9 mouse cellular contexts compared by ENCODE assay signal in the genomic region with DNA sequence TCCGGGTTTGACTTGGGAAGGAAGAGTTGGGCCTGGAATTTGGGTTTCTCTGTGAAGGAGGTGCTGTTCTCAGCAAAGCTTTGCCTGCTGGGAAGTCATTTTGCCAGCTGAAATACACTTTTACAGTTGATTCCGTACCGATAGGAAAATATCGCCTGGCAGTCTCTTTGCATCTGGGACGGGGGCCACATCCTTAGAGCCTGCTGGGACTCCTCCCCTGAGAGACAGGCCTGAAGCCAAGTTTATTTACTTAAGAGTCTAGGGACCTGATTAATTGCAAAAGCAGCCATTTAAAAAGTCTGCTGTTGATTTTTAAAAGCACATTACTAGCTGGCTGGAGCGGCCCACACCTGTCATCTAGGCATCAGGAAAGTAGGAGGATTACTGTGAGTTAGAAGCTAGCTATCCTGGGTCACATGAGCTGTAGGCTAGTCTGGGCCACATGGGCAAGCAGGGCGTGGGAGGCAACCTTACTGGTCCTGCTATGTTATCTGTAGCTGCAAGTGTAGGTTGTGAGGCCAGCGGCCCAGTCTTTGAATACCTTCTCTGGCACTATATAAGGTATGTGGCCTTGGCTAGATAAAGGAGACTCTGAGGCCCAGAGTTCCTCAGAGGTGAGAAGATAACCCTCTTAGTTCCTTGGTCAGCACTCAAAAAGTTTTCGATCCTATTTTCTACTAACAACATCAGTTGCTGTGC. TPM values are rescaled to one million over a fixed set of nuclear protein-coding genes. Genes with fewer than 3 reads are reported as not detected.
A peak's percentile ranks its signal among the peaks of the same experiment; 100 is the strongest.
DNase-seq lines count a peak whose midpoint lies in the region; ATAC-seq and TF ChIP-seq lines count a peak whose summit lies in the region.
"Had no signal": no experiment of that assay in that cellular context is flagged by ENCODE, and none has a peak within 500 bp of the region (broad histone marks: within the 10 kb centered on the region; RNA-seq: fewer than 3 reads in every experiment).

No protein-coding gene starts in this region.

- 35% methylated on average over 9 of the region's 9 CpGs for WGBS in kidney, postnatal 0 days
- WGBS in heart, embryonic 13.5 days: 26% methylated on average over 9 of the region's 9 CpGs
- WGBS in midbrain, postnatal 0 days: 70% methylated on average over 9 of the region's 9 CpGs

- H3K4me3 ChIP-seq in kidney, postnatal 0 days (replicated peaks; ENCODE audit: low read depth, low read length): no peak overlapping the region
- H3K4me3 ChIP-seq in heart, embryonic 13.5 days: no peak overlapping the region
- H3K4me3 ChIP-seq in midbrain, postnatal 0 days (ENCODE audit: low read depth, low read length): no peak overlapping the region
- H3K4me3 ChIP-seq: megakaryocyte, embryonic 14.5 days had no signal

- DNase-seq in kidney, postnatal 0 days (ENCODE audit: low spot score): peak; percentile 49
- no peak for DNase-seq in kidney, adult 18-20 months
- peak; percentile 31 for DNase-seq in embryo, embryonic 10.5 days (ENCODE audit: low spot score)
- no peak for DNase-seq in midbrain, postnatal 0 days (ENCODE audit: low spot score)
- no peak for DNase-seq in left cerebral cortex, adult 9 months (ENCODE audit: low spot score in 2 of 2)

- no peaks in the 10 kb centered on the region for H3K36me3 ChIP-seq in kidney, postnatal 0 days (ENCODE audit: insufficient read depth, low read length)
- no peaks in the 10 kb centered on the region for H3K36me3 ChIP-seq in heart, embryonic 13.5 days
- H3K36me3 ChIP-seq in midbrain, postnatal 0 days (ENCODE audit: insufficient read depth, low read length): no peaks in the 10 kb centered on the region

- ATAC-seq in kidney, postnatal 0 days (replicated peaks; ENCODE audit: low FRiP score, low read depth): no peak
- peak; percentile 52; the same call in 1 of the 2 replicates for ATAC-seq in heart, embryonic 13.5 days (ENCODE audit: extremely low read depth, insufficient number of reproducible peaks, low FRiP score, low TSS enrichment)
- ATAC-seq in megakaryocyte-erythroid progenitor cell, adult 5-6 weeks (replicated peaks; ENCODE audit: low FRiP score, low TSS enrichment, poor library complexity, severe bottlenecking): peak; percentile 92
- ATAC-seq in midbrain, postnatal 0 days (ENCODE audit: low FRiP score): no peak
- no peak for ATAC-seq in megakaryocyte, adult 5-6 weeks (ENCODE audit: poor library complexity, severe bottlenecking)

- no peak overlapping the region for H3K9ac ChIP-seq in kidney, postnatal 0 days (ENCODE audit: low read depth, low read length)
- H3K9ac ChIP-seq in heart, embryonic 13.5 days: 0 out of 2 replicates have a peak overlapping the region, but pooled peaks have one; percentile 2
- no peak overlapping the region for H3K9ac ChIP-seq in midbrain, postnatal 0 days (replicated peaks; ENCODE audit: low read length, poor library complexity, severe bottlenecking)

- no peaks in the 10 kb centered on the region for H3K27me3 ChIP-seq in kidney, postnatal 0 days (ENCODE audit: insufficient read depth, low read length)
- H3K27me3 ChIP-seq in heart, embryonic 13.5 days (replicated peaks): no peaks in the 10 kb centered on the region
- H3K27me3 ChIP-seq in midbrain, postnatal 0 days (ENCODE audit: insufficient read depth, low read length): no peaks in the 10 kb centered on the region

- TF ChIP-seq CTCF in kidney, postnatal 0 days (IDR thresholded peaks at IDR 0.05; ENCODE audit: low read depth): no peak
- no peak for TF ChIP-seq CTCF in midbrain, postnatal 0 days (IDR thresholded peaks at IDR 0.05)

- H3K4me2 ChIP-seq in kidney, postnatal 0 days (ENCODE audit: low read length): no peak overlapping the region
- peak overlapping the region; percentile 27 for H3K4me2 ChIP-seq in heart, embryonic 13.5 days
- H3K4me2 ChIP-seq in midbrain, postnatal 0 days (ENCODE audit: low read depth, low read length, poor library complexity, severe bottlenecking): no peak overlapping the region

- H3K27ac ChIP-seq in kidney, postnatal 0 days: no peak overlapping the region
- peak overlapping the region; percentile 49 for H3K27ac ChIP-seq in heart, embryonic 13.5 days (replicated peaks)
- no peak overlapping the region for H3K27ac ChIP-seq in midbrain, postnatal 0 days (ENCODE audit: low read depth, low read length)

- H3K4me1 ChIP-seq in kidney, postnatal 0 days (replicated peaks; ENCODE audit: insufficient read depth, low read length): no peaks in the 10 kb centered on the region
- H3K4me1 ChIP-seq in heart, embryonic 13.5 days: peaks cover 56% of the 10 kb centered on the region
- H3K4me1 ChIP-seq in midbrain, postnatal 0 days (ENCODE audit: insufficient read depth, low read length): no peaks in the 10 kb centered on the region

- H3K9me3 ChIP-seq in kidney, postnatal 0 days (replicated peaks; ENCODE audit: low read length): no peaks in the 10 kb centered on the region
- no peaks in the 10 kb centered on the region for H3K9me3 ChIP-seq in heart, embryonic 13.5 days
- H3K9me3 ChIP-seq in midbrain, postnatal 0 days (ENCODE audit: low read length): no peaks in the 10 kb centered on the region
- H3K9me3 ChIP-seq: megakaryocyte, embryonic 14.5 days had no signal

RNA-seq across cellular contexts. Expression of a gene that starts 24.0 kb away (rescaled TPM):
- not detected in 2 replicates for polyA plus RNA-seq in kidney, postnatal 0 days (2015; fragmentation: Nextera tagmentation; extraction: Ambion mirVana)
- 0.16 and 0.20 TPM in 2 replicates for polyA plus RNA-seq in heart, embryonic 13.5 days (2015; fragmentation: Nextera tagmentation; extraction: Ambion mirVana)
- not detected in 2 replicates for total RNA-seq in megakaryocyte-erythroid progenitor cell, adult 5-6 weeks (2014; fragmentation: Nextera tagmentation)
- total RNA-seq in megakaryocyte-erythroid progenitor cell, adult 5-6 weeks (2017): not detected in 2 replicates
- total RNA-seq in midbrain, postnatal 0 days (2014; rRNA removed): not detected in 2 replicates
- not detected in 2 replicates for polyA plus RNA-seq in midbrain, postnatal 0 days (2015; fragmentation: Nextera tagmentation; extraction: Ambion mirVana)
- 6.2 and 11.0 TPM in 2 replicates for total RNA-seq in megakaryocyte, adult 5-6 weeks (2015)
- 14.2 and 18.4 TPM in 2 replicates for total RNA-seq in megakaryocyte, adult 5-6 weeks (2017)

RNA-seq across cellular contexts. Expression of a gene that starts 25.0 kb away (rescaled TPM):
- polyA plus RNA-seq in kidney, postnatal 0 days (2015; fragmentation: Nextera tagmentation; extraction: Ambion mirVana): 167 and 194 TPM in 2 replicates
- 139 and 152 TPM in 2 replicates for polyA plus RNA-seq in heart, embryonic 13.5 days (2015; fragmentation: Nextera tagmentation; extraction: Ambion mirVana)
- total RNA-seq in megakaryocyte-erythroid progenitor cell, adult 5-6 weeks (2014; fragmentation: Nextera tagmentation): 245 and 274 TPM in 2 replicates
- 432 and 481 TPM in 2 replicates for total RNA-seq in megakaryocyte-erythroid progenitor cell, adult 5-6 weeks (2017)
- 137 and 153 TPM in 2 replicates for total RNA-seq in midbrain, postnatal 0 days (2014; rRNA removed)
- polyA plus RNA-seq in midbrain, postnatal 0 days (2015; fragmentation: Nextera tagmentation; extraction: Ambion mirVana): 123 TPM in 2 replicates
- 66.9 and 83.2 TPM in 2 replicates for total RNA-seq in megakaryocyte, adult 5-6 weeks (2015)
- total RNA-seq in megakaryocyte, adult 5-6 weeks (2017): 222 and 227 TPM in 2 replicates

RNA-seq across cellular contexts. Expression of a gene that starts 25.2 kb away (rescaled TPM):
- polyA plus RNA-seq in kidney, postnatal 0 days (2015; fragmentation: Nextera tagmentation; extraction: Ambion mirVana): 0.14 and 0.40 TPM in 2 replicates
- 0.31 and 0.69 TPM in 2 replicates for polyA plus RNA-seq in heart, embryonic 13.5 days (2015; fragmentation: Nextera tagmentation; extraction: Ambion mirVana)
- 1.1 and 2.0 TPM in 2 replicates for total RNA-seq in megakaryocyte-erythroid progenitor cell, adult 5-6 weeks (2014; fragmentation: Nextera tagmentation)
- not detected in 2 replicates for total RNA-seq in megakaryocyte-erythroid progenitor cell, adult 5-6 weeks (2017)
- total RNA-seq in midbrain, postnatal 0 days (2014; rRNA removed): 0.14 and 2.7 TPM in 2 replicates
- polyA plus RNA-seq in midbrain, postnatal 0 days (2015; fragmentation: Nextera tagmentation; extraction: Ambion mirVana): 0.48 and 0.88 TPM in 2 replicates
- 0.11 and 0.16 TPM in 2 replicates for total RNA-seq in megakaryocyte, adult 5-6 weeks (2015)
- not detected in 2 replicates for total RNA-seq in megakaryocyte, adult 5-6 weeks (2017)

RNA-seq across cellular contexts. Expression of a gene that starts 31.8 kb away (rescaled TPM):
- polyA plus RNA-seq in kidney, postnatal 0 days (2015; fragmentation: Nextera tagmentation; extraction: Ambion mirVana): not detected in 2 replicates
- polyA plus RNA-seq in heart, embryonic 13.5 days (2015; fragmentation: Nextera tagmentation; extraction: Ambion mirVana): 0.79 and 1.2 TPM in 2 replicates
- total RNA-seq in megakaryocyte-erythroid progenitor cell, adult 5-6 weeks (2014; fragmentation: Nextera tagmentation): not detected in 2 replicates
- 0.85 and 3.2 TPM in 2 replicates for total RNA-seq in megakaryocyte-erythroid progenitor cell, adult 5-6 weeks (2017)
- total RNA-seq in midbrain, postnatal 0 days (2014; rRNA removed): not detected in 2 replicates
- not detected in 2 replicates for polyA plus RNA-seq in midbrain, postnatal 0 days (2015; fragmentation: Nextera tagmentation; extraction: Ambion mirVana)
- 48.6 and 96.7 TPM in 2 replicates for total RNA-seq in megakaryocyte, adult 5-6 weeks (2015)
- total RNA-seq in megakaryocyte, adult 5-6 weeks (2017): 238 and 301 TPM in 2 replicates

RNA-seq across cellular contexts. Expression of a gene that starts 35.8 kb away (rescaled TPM):
- 21.8 and 27.9 TPM in 2 replicates for polyA plus RNA-seq in kidney, postnatal 0 days (2015; fragmentation: Nextera tagmentation; extraction: Ambion mirVana)
- polyA plus RNA-seq in heart, embryonic 13.5 days (2015; fragmentation: Nextera tagmentation; extraction: Ambion mirVana): 17.4 and 21.5 TPM in 2 replicates
- total RNA-seq in megakaryocyte-erythroid progenitor cell, adult 5-6 weeks (2014; fragmentation: Nextera tagmentation): 0.20 and 1.2 TPM in 2 replicates
- 0.69 and 1.0 TPM in 2 replicates for total RNA-seq in megakaryocyte-erythroid progenitor cell, adult 5-6 weeks (2017)
- total RNA-seq in midbrain, postnatal 0 days (2014; rRNA removed): 86.8 and 102 TPM in 2 replicates
- polyA plus RNA-seq in midbrain, postnatal 0 days (2015; fragmentation: Nextera tagmentation; extraction: Ambion mirVana): 18.0 and 18.8 TPM in 2 replicates
- total RNA-seq in megakaryocyte, adult 5-6 weeks (2015): 1.5 and 1.9 TPM in 2 replicates
- total RNA-seq in megakaryocyte, adult 5-6 weeks (2017): 4.8 and 5.6 TPM in 2 replicates

Comparison
In these comparisons a context has a peak if more than half of its experiments do, and no peak if none do; other contexts are left out.
1. DNase-seq: peak in kidney, postnatal 0 days (single experiment) and embryo, embryonic 10.5 days (single experiment); none in kidney, adult 18-20 months (single experiment), midbrain, postnatal 0 days (single experiment) and left cerebral cortex, adult 9 months (0 of 2).
2. ATAC-seq: peak in heart, embryonic 13.5 days (single experiment) and megakaryocyte-erythroid progenitor cell, adult 5-6 weeks (single experiment); none in kidney, postnatal 0 days (single experiment), midbrain, postnatal 0 days (single experiment) and megakaryocyte, adult 5-6 weeks (single experiment).